Mouse (Mus musculus) kidney, embryonic 14.5 days (tissue): ENCODE results near the gene Mthfd1. TPM values are rescaled to one million over a fixed set of nuclear protein-coding genes. Genes with fewer than 3 reads are reported as not detected.

Source experiments
- ATAC-seq: fragments of 200-750 bp; cut with Nextera tagmentation; 2 replicates; pipeline ENCODE4 v1.8.0; 2017; ENCODE audit warnings: moderate number of reproducible peaks, mild to moderate bottlenecking, moderate TSS enrichment, moderate library complexity; ENCODE audit not compliant: low FRiP score, low TSS enrichment
- H3K27ac ChIP-seq: fragments of 300-500 bp; sonication (generic); 2 replicates; pipeline ENCODE4 v1.5.1; 2014; ENCODE audit warnings: low read depth, mild to moderate bottlenecking, low read length, moderate library complexity, mixed read lengths
- H3K27me3 ChIP-seq: fragments of 300-500 bp; sonication (generic); 2 replicates; pipeline ENCODE4 v1.6.1; 2014; ENCODE audit warnings: mild to moderate bottlenecking, low read length; ENCODE audit not compliant: control insufficient read depth, insufficient read depth
- H3K36me3 ChIP-seq: fragments of 300-500 bp; sonication (generic); 2 replicates; pipeline ENCODE4 v1.6.1; 2014; ENCODE audit warnings: low read length, mixed read lengths; ENCODE audit not compliant: control insufficient read depth, insufficient read depth
- H3K4me1 ChIP-seq: fragments of 300-500 bp; sonication (generic); 2 replicates; pipeline ENCODE4 v1.6.1; 2014; ENCODE audit warnings: low read length, mixed read lengths; ENCODE audit not compliant: control insufficient read depth, insufficient read depth
- H3K4me2 ChIP-seq: fragments of 300-500 bp; sonication (generic); replicated peaks from 2 replicates; pipeline ENCODE4 v1.6.1; 2014; ENCODE audit warnings: low read depth, mild to moderate bottlenecking, low read length
- H3K4me3 ChIP-seq: fragments of 300-500 bp; sonication (generic); 2 replicates; pipeline ENCODE4 v1.5.1; 2014; ENCODE audit warnings: mild to moderate bottlenecking, low read length
- H3K9ac ChIP-seq: fragments of 300-500 bp; sonication (generic); 2 replicates; pipeline ENCODE4 v1.6.1; 2014; ENCODE audit warnings: low read depth, mild to moderate bottlenecking, low read length, moderate library complexity
- H3K9me3 ChIP-seq: fragments of 300-500 bp; sonication (generic); 2 replicates; pipeline ENCODE4 v1.6.1; 2016; ENCODE audit warnings: low read length; ENCODE audit not compliant: control insufficient read depth
- WGBS: fragments of 180-500 bp; shearing (Covaris S2); extraction: QIAGEN DNeasy Blood & Tissue Kit; methylation state at CpG from one replicate; pipeline ENCODE4 v1.1.7; 2014; 5-methylcytosine and 5-hydroxymethylcytosine counted together
- polyA plus RNA-seq: library from polyadenylated mRNA; unstranded; fragments of >200 nt; fragmentation: Nextera tagmentation; extraction: Ambion mirVana; gene quantifications from 2 replicates; pipeline ENCODE4 v1.2.1, GENCODE M21; 2014

The Mthfd1 gene
- polyA plus RNA-seq, 1 experiment from 2014 or later: 102 TPM

DNA sequence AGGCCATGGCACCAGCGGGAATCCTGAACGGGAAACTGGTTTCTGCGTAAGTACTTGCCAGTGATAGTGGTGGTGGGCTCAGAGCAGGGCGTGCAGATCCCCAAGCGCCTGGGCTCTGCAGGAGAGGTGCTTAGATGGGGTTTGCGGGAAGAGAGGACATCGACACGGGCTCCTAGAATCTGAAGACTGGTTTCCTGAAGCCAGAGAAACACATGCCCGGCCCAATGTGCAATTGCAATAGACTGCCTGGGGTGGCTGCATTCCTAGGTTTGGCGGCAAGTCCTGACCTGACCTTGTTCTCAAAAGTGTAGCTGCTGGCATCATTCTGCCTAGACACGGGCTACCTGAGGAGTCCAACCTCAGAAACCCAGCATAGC is 389 bp downstream of the Mthfd1 start:
- H3K4me1 ChIP-seq: peaks cover 3% of the 10 kb centered on the region; the same call in 1 of the 2 replicates
- under 1% methylated on average over 11 of the region's 11 CpGs for WGBS
- no peak for ATAC-seq
- H3K27me3 ChIP-seq: no peaks in the 10 kb centered on the region
- 0 out of 2 replicates have a peak overlapping the region, but pooled peaks have one; percentile 44 for H3K27ac ChIP-seq
- H3K36me3 ChIP-seq: no peaks in the 10 kb centered on the region
- peak overlapping the region; percentile 69 for H3K4me2 ChIP-seq
- H3K4me3 ChIP-seq: peak overlapping the region; percentile 67
- H3K9ac ChIP-seq: peak overlapping the region; percentile 63
- H3K9me3 ChIP-seq: no peaks in the 10 kb centered on the region

DNA sequence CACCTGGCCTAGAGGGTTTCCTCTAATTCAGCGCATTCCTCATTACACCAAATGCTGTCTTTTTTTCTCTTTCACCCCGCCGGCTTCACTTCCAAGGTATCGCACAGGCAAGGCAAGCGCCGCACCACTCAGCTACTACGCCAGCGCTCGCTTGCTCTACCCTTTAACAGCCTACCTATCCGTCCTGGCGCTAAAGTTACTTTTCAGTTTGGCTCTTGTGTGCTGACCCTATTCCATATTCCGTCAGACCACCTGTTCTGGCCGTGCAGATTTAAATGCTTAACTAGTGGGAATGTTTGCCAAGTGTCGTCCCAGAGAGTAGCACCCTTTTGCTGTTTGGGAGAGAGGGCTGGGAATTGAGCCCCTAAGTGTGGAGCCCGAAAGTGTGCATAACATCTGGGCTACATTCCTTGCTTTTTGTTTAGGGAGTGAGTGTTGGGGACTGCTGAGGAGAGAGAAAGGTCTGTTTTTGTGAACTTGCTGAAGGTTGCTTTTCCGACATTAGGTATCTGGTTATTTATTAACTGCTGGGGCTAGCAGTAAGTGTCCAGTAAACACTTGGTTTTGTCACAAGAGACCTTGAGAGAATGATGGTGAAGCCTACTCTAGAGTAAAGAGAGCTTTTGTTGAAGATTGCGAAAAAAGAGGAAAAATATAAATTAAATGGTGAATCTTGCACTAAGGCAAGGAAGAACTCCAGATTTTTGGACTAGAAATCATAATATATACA is 1.2 kb downstream of the Mthfd1 start:
- H3K4me1 ChIP-seq: peaks cover 3% of the 10 kb centered on the region; the same call in 1 of the 2 replicates
- WGBS: 6% methylated on average over 17 of the region's 17 CpGs

DNA sequence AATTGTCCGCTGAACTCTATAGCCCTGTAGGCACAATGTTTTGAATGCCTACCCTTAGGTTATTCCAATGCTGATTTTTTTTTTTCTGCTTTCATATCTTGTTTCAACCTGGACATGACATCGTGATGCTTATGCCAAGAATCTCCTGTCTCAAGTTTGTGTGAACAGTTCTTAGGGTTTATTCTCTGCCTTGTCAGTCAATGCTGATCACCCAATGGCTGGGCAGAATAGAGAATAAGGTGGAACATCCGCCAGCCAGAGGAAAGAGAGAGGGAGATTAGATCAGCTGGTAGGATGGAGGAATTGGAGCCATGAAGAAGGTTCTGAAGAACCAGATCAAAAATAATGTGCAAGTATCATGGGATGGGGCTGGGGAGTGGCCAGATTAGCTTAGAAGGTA is 5.6 kb downstream of the Mthfd1 start:
- Histone ChIP-seq H3K27ac (no peak overlapping the region), H3K27me3 (no peaks in the 10 kb centered on the region), H3K9ac (no peak overlapping the region), H3K36me3 (no peaks in the 10 kb centered on the region), H3K4me3 (no peak overlapping the region), H3K9me3 (no peaks in the 10 kb centered on the region), H3K4me2 (no peak overlapping the region), H3K4me1 (no peaks in the 10 kb centered on the region)
- WGBS: 90% methylated on average over 3 of the region's 3 CpGs
- no peak for ATAC-seq

More for the DNA sequence above, 1.2 kb downstream of the Mthfd1 start:
- Histone ChIP-seq H3K4me3 (peak overlapping the region; percentile 67), H3K36me3 (no peaks in the 10 kb centered on the region), H3K27me3 (no peaks in the 10 kb centered on the region), H3K9me3 (no peaks in the 10 kb centered on the region), H3K4me2 (peak overlapping the region; percentile 69), H3K9ac (peak overlapping the region; percentile 63), H3K27ac (no peak overlapping the region; the same call in 1 of the 2 replicates)
- no peak for ATAC-seq

DNA sequence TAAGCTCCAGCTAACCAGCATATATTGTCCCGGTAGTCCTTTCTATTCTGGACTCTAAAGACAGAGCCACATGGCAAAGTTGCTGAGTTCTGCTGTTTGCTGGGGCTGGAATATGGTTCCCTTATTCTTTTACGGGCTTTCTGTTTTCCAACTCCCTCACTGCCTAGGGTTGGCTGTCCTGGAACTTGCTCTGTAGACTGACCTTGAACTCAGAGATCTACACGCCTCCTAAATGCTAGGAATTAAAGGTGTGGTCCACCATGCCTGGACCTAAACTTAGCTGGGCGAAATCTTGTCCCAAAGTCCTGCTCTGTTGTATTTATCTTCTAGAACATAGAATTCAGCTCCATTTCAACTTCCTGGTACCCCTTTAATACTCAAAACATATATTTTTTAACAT is 6.5 kb downstream of the Mthfd1 start:
- WGBS: 91% methylated on average over 4 of the region's 4 CpGs
- H3K9me3 ChIP-seq: no peaks in the 10 kb centered on the region
- ATAC-seq: no peak
- no peaks in the 10 kb centered on the region for H3K36me3 ChIP-seq
- no peak overlapping the region for H3K9ac ChIP-seq
- H3K27me3 ChIP-seq: no peaks in the 10 kb centered on the region
- no peak overlapping the region for H3K4me2 ChIP-seq
- no peaks in the 10 kb centered on the region for H3K4me1 ChIP-seq
- no peak overlapping the region for H3K4me3 ChIP-seq
- H3K27ac ChIP-seq: no peak overlapping the region

DNA sequence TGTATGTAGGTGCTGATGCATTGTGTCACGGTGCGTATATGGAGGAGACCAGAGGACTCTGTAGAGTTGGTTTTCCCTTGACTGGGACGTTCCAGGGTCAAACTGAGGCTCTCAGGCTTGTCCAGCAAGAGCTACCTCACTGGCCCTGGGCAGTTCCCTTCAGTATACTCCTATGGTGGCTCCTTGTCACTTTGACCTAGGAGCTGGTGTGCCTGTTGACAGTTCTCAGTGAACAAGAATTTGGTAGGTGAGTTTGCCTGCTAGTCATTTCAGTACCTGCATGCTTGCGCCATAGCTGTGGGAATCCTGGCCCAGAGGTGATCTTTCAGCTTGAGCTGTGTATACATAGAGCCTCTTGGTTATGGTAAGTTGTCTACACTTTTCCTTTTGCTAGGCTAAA is 7.8 kb downstream of the Mthfd1 start:
- Histone ChIP-seq H3K9me3 (no peaks in the 10 kb centered on the region), H3K27ac (no peak overlapping the region), H3K27me3 (no peaks in the 10 kb centered on the region), H3K4me3 (no peak overlapping the region), H3K4me2 (no peak overlapping the region), H3K4me1 (no peaks in the 10 kb centered on the region), H3K36me3 (no peaks in the 10 kb centered on the region), H3K9ac (no peak overlapping the region)
- WGBS: 93% methylated on average over 4 of the region's 4 CpGs
- no peak for ATAC-seq

DNA sequence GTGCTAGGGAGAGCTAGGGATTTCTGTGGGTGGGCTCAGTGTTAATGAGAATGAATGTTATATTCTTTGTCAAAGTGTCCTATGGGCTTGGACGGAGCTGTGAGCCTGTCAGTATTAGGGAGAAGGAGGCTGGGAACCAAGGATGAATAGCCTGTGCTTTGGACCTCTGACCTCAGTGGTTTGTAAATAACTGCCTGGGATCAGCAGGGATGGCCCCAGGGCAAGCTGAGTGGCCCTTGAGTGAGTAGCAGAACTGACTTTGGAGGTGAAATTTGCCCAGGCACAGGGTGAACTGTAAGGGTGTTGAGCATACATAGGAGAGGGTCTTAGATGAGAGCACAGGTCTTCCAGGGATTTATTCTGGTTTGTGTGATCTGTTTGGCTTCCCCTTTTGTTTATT is 8.8 kb downstream of the Mthfd1 start:
- Histone ChIP-seq H3K4me3 (no peak overlapping the region), H3K9ac (no peak overlapping the region), H3K9me3 (no peaks in the 10 kb centered on the region), H3K4me2 (no peak overlapping the region), H3K36me3 (no peaks in the 10 kb centered on the region), H3K27ac (no peak overlapping the region), H3K27me3 (no peaks in the 10 kb centered on the region), H3K4me1 (no peaks in the 10 kb centered on the region)
- 36% methylated on average over 1 of the region's 1 CpGs for WGBS
- no peak for ATAC-seq

DNA sequence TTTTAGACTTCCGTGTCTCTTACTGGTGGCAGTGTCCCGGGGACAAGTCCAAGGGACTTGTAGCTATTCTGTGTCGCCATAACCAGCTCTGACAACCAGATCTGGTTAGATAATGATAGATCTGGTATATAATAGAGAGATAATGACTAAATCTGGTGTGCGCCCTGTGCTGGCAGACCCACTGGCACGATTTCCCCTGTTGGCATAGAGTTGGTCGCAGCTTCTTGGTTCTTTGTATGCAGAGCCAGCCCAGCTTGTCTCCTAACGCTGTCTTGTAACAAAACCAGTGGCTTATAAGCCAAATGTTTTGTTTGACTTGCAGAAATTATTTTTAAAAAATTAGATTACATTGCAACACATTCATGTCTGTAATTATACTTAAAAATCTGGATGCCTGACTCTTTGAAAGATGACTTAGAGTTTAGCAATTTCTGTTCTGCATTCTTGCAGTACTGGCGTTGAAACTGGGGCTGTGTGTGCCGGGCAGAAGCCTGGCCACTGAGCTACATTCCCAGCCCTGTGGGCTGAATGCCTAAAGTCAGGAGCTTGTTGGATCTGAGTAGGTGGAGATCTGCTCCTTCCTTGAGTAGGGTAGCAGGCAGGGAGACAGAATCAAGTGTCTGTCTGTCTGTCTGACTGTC is 9.3 kb downstream of the Mthfd1 start:
- Histone ChIP-seq H3K36me3 (no peaks in the 10 kb centered on the region), H3K9me3 (no peaks in the 10 kb centered on the region), H3K27ac (no peak overlapping the region), H3K4me1 (no peaks in the 10 kb centered on the region), H3K4me2 (no peak overlapping the region), H3K4me3 (no peak overlapping the region), H3K9ac (no peak overlapping the region), H3K27me3 (no peaks in the 10 kb centered on the region)
- 91% methylated on average over 9 of the region's 9 CpGs for WGBS
- ATAC-seq: no peak

DNA sequence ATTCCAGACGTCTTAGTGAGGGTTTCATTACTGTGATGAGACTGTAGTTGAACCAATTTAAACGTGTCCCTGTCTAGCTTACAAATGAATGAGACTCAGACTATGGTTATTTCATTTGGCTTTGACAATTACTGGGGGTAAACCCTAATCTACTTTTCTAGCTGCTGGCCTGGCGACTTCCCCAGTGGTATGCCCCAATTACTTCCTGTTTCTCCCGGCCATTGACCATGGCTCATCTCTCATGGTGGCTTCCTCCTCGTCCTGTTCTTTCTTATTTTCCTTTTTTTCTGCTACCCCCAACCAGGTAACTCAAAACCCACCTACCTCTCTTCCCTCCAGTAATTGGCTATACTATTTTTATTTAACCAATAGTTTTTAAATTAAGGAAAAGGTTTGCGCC is 9.9 kb downstream of the Mthfd1 start:
- no peaks in the 10 kb centered on the region for H3K27me3 ChIP-seq
- H3K4me2 ChIP-seq: no peak overlapping the region
- H3K4me1 ChIP-seq: no peaks in the 10 kb centered on the region
- H3K36me3 ChIP-seq: no peaks in the 10 kb centered on the region
- WGBS: 80% methylated on average over 6 of the region's 6 CpGs
- H3K27ac ChIP-seq: no peak overlapping the region
- no peak for ATAC-seq
- no peaks in the 10 kb centered on the region for H3K9me3 ChIP-seq
- no peak overlapping the region for H3K4me3 ChIP-seq
- no peak overlapping the region for H3K9ac ChIP-seq

DNA sequence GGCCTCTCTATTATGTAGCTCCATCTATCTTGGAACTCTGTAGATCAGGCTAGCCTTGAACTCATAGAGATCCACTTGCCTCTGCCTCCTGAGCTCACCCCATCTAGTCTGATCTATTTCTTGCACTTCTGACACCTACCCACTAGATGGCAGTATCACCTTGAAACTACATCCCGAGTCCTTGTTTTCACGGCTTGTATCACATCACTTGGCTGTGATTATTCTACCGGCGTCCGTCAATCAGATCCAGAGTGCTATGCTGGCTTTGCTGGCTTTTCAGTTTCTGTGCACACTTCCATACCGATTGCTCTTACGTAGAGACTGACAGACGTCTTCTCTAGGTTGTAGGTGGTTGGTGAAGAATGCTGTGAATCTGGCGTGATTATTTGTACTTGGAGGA is 11.8 kb downstream of the Mthfd1 start:
- Histone ChIP-seq H3K27me3 (no peaks in the 10 kb centered on the region), H3K9me3 (no peaks in the 10 kb centered on the region), H3K9ac (no peak overlapping the region), H3K4me3 (no peak overlapping the region), H3K4me2 (no peak overlapping the region), H3K4me1 (no peaks in the 10 kb centered on the region), H3K27ac (no peak overlapping the region), H3K36me3 (peaks cover 9% of the 10 kb centered on the region; the same call in 1 of the 2 replicates)
- WGBS: 84% methylated on average over 9 of the region's 9 CpGs
- no peak for ATAC-seq
